Mouse (Mus musculus) gastrocnemius, postnatal 10 days (tissue): Measurements from ENCODE around the gene Lin7b. TPM values are rescaled to one million over a fixed set of nuclear protein-coding genes. Genes with fewer than 3 reads are reported as not detected.
"Not testable (repeated sequence)": the region's sequence is repeated elsewhere in the genome, so short reads cannot be mapped to it uniquely, and the experiment has no call there.

Source experiments
- DNase-seq: peaks from one replicate; pipeline ENCODE4 v3.0.0; 2021; ENCODE audit warnings: mixed read lengths
- total RNA-seq, 2 experiments: library from RNA; stranded (reverse); gene quantifications; 2 replicates each; pipeline ENCODE4 v1.2.3; 2021

Gene Lin7b
- total RNA-seq, 2 experiments from 2014 or later, result 1.9 to 2.0 TPM

DNA sequence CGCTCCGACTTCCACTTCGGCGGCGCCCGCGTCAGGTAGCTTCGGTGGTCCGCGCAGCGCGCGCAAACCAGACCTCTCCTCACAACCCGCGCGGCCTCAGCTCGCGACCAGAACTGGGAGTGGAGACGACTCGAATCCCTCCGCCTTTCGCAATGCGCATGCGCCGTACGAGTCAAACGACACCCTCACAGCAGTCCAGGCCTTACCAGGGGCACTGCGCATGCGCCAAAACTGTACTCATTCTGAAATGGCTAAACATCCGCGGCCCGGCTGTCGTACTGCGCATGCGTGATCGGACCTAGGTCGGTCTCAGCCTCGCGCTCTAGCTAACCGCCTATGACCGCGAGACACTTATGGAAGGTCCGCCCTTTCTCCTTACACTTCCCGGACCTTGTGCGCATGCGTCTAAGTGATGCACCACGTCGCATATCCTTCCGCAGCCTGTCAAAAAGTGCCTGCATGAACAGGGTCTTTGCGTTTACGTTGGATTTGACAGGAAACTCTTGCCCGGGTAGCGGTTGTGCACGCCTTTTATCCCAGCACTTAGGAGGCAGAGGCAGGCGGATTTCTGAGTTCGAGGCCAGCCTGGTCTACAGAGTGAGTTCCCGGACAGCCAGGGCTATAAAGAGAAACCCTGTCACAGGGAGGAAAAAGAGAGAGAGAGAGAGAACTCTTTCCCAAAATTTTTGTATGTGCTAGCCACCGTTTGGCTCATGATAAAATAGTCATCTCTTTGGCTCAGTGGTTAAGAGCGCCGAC is 25.4 kb upstream of the Lin7b start, which contains the start of gene Snrnp70:
Gene Snrnp70 (minus strand): TSS at position 165 of the 759 bp plus-strand sequence.
- DNase-seq, result peak; percentile 100

DNA sequence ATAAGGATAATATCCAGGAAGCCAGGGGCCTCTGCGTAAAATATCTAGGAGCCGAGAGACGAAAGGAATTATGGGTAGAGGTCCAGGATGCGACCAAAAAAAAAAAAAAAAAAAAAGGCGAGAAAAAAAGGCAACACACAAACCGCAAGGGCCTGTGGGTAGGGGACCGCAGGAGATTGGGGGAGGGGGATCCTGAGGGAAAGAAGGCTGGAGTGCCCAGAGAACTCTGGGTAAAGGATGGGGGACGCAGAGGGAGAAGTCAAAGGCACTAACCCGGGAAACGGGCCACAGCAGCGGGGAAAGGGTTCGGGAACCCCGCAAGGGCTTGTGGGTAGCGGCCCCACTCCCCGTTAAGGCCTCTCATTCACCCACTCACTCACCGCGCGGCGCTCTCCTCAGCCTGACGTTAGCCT is 24.8 kb upstream of the Lin7b start:
- no peak for DNase-seq

DNA sequence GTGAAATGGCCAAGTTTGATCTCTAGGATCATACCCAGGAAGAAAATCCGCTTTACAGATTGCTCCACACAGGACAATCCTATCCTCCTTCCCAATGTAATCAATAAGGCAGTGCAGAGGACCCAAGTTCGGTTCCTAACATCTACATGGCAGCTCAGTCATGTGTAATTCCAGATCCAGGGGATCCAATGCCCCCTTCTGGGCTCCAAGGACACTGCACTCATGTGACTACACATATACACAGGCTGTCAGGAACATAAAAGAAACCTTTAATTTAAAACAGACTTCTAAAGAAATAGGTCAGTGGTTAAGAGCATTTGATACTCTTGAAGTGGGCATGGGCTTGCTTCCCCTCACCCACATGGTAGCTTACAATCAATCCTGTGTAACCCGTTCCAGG is 15.7 kb upstream of the Lin7b start:
- DNase-seq, result no peak

DNA sequence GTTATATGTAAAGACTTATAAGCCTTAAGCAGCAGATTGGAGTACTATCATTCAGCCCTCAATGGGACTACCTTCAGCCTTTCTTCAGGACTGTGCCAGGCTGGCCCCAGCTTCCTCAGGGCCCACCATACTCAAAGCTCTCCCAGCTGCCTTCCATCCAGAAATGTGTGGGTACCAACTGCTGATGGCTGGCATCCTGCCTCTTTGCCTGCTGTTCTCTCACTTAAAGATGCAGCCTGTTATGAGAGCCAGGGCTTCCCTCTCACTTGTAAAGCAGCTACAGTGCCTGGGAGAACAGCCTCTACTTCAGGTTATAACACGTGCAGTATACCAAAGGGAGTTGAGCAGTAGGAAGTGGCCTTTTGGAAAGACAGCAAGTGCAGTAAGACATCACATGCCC is 5.7 kb upstream of the Lin7b start:
- no peak for DNase-seq

DNA sequence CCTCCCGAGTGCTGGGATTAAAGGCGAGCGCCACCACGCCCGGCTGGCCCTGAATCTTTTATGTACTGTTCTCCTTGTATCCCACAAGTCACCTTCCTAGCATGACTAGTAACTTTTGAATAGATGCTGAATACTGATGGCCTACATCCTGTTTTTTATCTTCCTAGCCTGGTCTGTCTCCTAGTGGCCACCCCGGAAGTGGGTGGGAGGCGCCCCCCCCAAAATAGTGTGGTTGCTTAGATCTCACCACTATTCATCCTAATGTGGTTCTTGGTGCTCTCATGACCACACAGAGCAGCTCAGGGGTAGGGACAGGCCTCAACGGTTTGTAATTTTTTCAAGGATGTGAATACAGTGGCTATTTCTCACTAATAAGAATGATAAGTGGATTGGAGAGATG is 4.2 kb upstream of the Lin7b start:
- no peak for DNase-seq

DNA sequence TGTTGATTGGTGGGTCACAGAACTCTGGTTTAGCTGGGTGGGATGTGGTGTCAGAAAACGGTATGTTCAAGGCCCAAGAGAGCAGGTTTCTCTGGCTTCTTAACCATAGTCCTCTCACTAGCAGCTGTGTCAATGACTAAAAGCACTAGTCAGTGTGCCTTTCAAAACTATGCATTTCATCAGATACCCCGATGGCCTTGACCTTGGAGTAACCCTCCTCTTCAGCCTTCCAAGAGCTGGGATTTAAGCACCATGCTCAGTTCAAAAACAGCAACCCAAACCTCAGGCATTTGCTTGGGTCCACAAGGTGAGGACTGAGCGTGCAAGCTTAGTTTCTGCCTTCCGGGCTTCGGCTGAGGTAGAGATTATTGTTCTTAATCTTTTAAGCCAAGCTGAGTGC is 2.0 kb upstream of the Lin7b start:
- no peak for DNase-seq

DNA sequence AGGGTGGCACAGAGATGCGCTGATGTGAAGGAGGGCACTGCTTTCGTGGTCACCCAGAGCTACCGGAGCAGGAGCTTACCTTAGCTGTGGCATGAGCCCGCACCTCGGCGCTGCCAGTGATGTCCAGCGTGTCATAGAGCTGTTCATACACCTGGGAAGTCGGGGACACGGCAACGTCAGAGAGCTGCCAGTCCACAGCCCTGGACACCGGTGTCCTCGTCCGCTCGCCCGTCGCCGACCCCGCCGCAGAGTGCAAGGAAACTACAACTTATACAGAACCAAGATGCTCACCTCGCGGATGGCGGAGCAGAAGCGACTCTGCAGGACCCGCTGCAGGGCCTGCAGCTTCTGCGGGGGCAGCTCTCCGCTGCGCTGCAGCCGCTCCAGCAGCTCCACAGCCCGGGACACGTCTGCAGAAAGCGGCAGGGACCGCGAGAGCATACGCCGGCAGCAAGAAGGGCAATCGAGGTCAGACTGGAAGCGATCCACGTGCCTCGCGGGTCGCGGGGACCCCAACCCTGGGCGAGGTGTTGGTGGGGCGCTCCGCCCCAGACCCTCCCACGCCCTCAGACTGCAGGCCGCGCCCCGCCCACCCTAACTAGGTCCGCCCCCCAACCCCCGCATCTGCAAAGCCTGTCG is 428 bp downstream of the Lin7b start:
- no peak for DNase-seq

DNA sequence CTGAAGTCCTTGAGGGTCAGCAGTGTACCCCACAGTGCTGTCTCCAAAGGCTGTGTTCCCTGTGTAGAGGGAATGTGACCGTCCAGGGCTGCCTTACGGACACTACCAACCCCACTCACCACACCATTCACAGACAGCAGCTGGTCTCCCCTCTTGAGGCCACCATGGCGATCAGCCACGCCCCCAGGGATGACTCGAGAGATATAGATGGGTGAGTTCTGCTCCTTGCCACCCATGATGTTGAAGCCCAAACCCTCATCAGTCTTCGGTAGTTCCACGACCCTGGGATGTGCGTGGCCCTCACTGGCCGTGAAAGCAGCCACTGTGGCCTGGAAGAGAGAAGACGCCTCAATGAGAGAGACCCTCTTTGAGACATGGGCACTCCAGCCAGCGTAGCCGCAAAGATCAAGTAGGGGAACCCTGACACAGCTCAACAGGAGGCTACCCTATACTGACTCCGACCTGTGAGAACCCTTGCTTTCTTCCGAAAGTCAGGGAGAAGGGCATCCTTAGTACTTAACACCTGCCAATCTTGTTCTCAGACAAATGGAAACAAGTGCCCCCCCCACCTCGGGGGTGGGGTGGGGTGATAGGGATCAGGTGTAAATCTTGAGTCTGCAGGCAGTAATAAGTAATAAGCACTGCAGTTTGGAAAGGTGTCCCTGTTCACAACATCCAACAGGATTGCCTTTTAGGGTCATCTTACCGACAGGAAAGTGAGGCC is 1.2 kb downstream of the Lin7b start:
- DNase-seq, result no peak

DNA sequence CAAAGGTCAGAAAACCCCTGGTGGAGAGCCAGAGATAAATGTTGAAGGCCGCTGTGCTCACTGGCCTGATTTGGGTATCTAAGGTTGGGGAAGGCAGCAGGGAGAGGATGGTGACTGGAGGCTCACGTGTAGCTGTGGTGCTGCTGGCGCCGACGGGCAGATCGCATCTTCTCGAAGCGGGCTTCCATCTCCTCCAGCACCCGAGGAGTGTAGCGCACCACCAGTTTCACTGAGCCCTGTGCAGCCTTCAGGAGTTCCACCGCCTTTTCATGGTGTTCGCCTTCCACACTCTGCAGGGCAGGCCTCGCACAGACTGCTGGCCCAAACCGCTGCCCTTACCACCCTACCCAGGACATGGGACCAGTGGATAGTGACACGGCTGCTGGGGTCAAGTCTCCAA is 2.2 kb downstream of the Lin7b start:
- DNase-seq, result no peak

DNA sequence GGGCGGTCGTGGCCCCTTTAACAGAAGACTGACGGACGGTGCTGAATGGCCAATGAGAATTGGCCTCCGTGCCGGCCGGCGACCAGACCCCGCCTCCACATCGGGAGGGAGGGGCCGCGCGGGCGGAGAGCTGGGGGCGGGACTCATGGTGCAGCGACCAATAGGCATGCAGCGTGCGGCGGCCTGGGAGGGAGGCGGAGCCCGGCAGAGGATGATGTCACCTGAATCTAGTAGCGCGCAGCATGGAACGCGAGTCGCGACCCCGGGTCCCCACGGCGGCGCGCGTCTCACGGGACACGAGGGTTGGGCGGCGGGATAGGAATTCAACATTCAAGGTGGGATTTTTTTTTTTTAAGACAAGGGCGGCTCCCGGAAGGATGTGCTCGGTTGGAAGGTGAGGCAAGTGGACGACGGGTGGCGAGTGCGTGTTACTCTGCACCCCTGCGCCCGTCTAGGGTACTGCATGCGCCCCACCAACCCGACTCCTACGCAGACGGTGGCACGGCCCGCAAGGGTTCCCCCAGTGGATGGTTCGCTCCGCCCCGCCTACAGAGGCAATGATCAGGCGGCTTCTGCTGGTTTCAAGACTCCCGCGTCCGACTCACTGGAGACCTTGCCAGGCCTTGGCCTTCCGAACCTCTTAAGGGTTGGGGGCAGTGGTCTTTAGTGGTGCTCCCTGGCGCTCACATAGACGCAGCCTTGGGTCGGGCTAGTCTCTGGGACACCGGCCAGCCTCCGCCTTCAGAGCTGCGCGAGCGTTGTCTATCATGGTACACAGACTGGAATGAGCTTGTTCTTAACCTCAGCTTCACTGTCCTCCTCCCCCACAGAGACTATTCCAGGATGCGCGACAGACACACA is 3.1 kb downstream of the Lin7b start:
- peak; percentile 98 for DNase-seq

DNA sequence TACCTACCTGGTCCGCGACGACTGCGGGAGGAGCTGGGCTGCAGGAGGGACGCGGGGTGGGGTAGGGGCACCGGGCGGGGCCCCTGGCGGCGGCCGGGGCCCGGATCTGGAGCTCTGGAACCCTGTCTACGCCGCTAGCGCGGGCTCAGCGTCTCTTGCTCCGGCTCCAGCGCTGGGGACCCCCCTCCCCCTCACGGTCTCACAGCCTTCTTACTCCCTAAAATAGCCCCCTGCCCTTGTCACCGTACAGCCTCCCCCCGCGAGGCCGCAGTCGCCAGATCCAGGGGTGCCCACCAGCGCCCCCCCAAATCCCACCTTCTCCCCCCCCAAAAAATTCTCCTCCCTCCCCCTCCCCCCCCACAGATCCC is 3.7 kb downstream of the Lin7b start, which contains the start of gene Ppfia3:
Gene Ppfia3 (minus strand): TSS at position 368 of the 368 bp plus-strand sequence.
- DNase-seq, result no peak

DNA sequence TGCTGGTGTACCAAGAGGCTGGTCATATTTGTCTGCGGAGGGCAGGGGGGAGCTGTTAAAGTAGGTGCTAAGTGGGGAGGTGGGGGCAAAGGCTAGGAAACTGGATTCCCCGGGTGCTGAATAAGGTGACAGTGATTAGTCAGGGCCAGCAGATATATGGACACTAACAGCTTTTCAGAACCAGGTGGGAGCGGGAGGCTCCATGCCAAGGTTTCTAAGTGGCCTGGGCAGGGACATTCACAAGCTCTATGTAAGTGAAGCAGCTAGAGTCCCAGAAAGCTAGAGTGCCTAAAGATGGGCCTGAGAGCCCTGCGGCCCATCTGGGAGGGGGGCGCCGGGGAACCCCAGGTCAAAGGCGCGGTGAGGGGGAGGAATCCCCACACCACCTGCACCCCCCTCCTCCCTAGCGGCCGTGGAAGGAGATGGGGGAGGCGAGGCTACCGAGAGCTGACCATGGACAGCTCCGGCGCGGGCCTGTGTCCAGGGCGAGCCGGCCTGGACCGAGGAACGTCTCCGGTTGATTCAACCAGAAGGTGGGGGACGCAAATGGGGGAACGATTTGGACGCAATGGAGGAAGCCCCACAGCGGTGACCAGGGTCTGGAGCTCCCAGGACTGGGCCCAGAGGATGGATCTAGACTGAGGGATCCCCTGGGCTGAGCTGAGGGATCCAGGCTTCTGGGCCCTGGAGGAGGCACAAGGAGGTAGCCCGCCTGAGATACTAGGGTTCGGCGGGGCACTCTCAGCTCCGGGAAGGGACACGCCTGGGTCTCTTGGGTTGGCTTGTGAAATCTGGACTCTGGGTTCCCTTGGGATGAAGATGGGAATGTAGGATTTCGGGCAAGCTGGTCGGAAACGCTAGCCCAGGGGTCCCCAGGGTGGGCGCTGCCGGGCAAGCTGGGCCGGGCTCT is 4.4 kb downstream of the Lin7b start:
- peak; percentile 74 for DNase-seq

DNA sequence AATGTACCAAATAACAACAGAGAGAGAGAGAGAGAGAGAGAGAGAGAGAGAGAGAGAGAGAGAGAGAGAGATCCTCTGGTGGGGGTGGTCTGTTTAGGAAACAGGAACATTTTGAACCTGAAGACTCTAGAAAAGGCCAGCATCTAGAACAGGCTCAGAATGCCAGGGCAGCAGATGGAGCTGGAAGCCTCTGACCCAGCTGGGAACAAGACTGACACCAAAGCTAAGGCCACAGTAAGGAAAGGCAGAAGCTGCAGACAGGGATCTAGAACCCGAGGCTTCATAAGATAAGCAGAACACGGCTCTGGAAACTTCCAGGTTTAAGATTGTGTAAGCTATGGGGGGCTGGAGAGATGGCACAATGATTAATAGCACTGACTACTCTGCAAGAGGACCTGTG is 6.4 kb downstream of the Lin7b start:
- DNase-seq, result no peak

DNA sequence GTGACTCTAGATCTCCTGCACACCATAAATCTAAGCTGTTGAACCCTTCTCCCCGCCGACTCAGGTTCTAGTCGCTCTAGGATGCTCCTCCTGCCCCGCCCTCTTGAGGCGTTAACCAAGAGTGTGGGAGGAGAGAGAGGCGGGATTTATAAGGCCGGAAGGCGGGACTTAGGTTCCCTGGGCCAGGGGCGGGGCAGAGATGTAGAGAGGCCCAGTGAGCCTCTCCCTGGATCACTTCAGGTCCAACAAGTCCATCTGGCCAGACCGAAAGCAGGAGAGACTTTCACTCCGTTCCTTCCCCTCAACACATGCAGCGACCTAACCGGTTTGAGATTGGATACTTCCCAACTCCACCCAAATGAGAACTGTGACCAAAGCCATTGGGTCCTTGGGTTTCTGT is 7.6 kb downstream of the Lin7b start:
- no peak for DNase-seq

DNA sequence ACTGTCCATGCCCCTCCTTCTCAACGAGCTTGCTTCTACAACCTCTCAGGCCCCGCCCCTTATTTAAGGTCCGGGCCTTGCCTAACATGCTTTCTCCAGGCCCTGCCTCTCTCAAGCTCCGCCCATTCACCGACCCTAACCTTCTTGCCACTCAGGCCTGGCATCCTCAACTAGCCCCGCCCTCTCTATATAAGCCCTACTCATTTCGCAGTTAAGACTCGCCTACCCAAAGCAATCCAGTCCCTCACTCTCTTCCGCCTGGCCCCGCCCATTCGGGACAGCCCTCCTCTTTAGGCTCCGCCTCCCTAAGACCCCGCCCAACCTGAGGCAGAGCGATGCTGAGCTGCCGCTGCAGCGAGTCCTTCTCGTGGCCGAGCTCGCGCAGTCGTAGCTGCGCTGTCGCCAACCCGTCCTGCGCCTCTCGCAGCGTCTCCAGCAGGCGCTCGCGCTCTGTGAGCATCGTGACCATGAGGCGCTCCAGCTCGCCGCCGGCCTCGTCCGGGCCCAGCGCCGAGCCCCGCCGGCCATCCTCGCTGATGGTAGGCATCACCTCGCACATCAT is 9.1 kb downstream of the Lin7b start:
- peak; percentile 53 for DNase-seq

DNA sequence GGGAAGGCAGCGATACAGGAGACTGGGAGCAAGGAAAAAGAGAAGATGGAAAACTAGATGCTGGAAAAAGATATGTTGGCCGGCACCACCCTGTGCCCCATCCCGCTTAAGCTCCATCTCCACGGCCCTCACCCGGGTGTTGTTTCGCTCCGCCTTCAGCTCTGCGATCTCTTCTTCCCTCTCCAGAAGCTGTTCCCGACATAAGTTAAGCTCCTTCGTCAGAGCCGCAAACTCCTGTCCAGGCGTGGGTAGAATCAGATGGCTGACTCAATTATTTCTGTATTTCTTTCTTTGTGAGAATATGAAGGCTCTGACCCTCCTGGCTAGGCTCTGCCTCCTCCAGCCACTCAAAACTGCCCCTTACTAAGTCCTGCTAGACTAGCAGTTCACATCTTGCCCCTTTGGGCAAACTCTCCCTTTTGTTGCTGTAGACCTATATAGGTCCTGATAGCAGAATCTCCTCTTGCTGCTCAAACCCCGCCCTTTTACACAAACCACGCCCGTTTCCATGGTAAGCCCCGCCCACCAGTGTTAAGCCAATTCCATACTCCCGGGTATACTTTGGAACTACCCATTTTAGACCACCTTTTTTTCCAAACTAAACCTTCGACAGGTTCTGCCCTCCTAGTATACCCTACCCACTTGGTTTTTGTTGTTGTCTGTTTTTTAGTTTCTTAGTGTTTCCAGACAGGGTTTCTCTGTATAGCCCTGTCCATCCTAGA is 9.8 kb downstream of the Lin7b start:
- no peak for DNase-seq

DNA sequence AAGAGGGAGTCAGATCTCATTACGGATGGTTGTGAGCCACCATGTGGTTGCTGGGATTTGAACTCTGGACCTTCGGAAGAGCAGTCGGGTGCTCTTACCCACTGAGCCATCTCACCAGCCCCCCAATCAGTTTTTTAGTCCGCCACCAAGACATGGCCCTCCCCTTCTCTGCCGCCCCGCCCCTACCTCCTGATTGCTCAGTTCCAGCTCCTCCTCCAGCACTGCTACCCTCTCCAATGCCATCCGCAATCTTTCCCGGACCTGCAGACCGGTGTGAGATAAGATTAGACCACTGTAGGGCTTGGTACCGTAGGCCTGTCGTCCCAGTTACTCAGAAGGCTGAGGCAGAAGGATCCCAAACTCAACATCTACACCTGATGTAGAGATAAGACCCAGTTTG is 11.3 kb downstream of the Lin7b start:
- DNase-seq, result not testable (repeated sequence)

DNA sequence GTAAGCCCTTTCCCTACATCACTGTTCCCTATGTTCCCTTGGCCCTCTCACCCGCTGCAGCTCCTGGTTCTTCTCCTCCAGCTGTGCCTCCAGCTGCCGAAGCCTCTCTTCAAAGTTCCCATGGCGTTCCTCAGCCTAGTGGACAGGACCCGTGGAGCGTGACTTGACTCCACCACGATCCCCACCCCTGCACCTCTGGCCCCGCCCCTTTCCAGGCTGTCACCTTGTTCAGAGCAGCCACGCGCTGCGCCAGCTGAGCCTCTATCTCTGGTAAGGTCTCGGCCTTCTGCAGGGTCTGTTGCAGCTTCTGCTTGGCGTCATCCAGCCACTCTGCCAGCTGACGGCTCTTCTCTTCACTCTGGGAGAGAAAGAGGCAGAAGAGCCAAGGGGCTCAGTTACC is 14.3 kb downstream of the Lin7b start:
- DNase-seq, result no peak

DNA sequence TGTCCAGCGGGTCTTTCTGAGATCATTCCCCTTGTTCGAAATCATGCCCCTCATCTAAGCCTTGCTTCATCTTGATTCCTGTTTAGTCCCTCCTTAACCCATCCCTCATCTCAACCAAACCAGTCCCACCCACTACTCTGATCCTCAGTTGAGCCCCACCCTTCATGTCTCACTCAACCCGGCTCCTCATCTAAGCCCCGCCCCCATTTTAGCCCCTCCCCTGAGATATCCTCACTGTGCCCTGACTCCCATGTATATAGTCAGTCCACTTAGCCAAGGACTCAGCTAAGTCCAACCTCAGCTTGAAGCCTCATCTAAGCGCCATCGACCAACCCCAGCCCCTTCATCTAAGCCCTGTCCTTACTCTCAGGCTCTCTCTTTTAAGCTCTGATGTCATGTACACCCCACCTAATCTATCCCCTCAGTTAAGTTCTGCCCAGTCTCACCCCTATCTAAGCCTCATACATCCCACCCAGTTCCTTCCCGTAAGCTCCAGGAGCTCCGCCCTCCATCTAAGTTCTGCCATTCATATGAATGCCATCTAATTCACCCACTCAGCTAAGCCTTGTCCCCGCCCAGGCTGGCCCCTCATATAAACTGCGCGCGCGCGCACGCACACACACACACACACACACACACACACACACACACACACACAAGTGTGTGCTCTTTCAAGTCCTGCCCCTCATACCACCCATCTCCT is 14.9 kb downstream of the Lin7b start:
- no peak for DNase-seq

DNA sequence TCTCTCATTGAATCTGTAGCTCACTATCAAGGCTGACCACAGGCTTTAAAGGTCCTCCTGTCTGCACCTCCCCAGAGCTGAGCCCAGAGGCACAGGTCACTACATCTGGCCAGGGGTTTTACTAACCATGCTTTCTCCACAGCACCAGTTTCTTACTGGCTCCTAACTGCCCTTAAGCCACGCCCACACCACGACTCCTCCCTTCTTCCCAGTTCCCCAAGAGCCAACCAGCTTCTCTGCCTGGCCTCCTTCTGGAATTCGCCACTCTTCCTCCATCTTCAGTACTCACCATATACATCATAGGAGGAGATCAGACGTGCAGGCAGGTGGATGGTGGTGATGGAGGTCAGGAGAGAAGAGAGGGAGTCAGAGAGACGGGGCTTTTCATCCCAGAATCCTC is 17.3 kb downstream of the Lin7b start:
- no peak for DNase-seq
